Mouse (Mus musculus) liver, adult (tissue): ENCODE data around the gene Iqck.

ENCODE experiments used
- GATA4 ChIP-seq: IDR thresholded peaks from 2 replicates; pipeline ENCODE4 v1.6.1; 2014; ENCODE audit warnings: mild to moderate bottlenecking, low read length; ENCODE audit not compliant: insufficient replicate concordance

The Iqck gene

GRCm38 (mm10) chr7:118895469-118896450 lies 40.2 kb downstream of the Iqck start:
- TF ChIP-seq GATA4: no peak

- no peak for TF ChIP-seq GATA4
Observed at GRCm38 (mm10) chr7:118898063-118898462, 42.5 kb downstream of the Iqck start.

- TF ChIP-seq GATA4: no peak
Observed at GRCm38 (mm10) chr7:118900090-118900489, 44.5 kb downstream of the Iqck start.

GRCm38 (mm10) chr7:118902944-118903343 lies 47.4 kb downstream of the Iqck start:
- no peak for TF ChIP-seq GATA4

- TF ChIP-seq GATA4: no peak
Observed at GRCm38 (mm10) chr7:118903879-118904278, 48.3 kb downstream of the Iqck start.

- TF ChIP-seq GATA4: no peak
Observed at GRCm38 (mm10) chr7:118904530-118904929, 49.0 kb downstream of the Iqck start.

GRCm38 (mm10) chr7:118908961-118909515 lies 53.5 kb downstream of the Iqck start:
- TF ChIP-seq GATA4: no peak

GRCm38 (mm10) chr7:118910464-118910863 lies 54.9 kb downstream of the Iqck start:
- no peak for TF ChIP-seq GATA4

- no peak for TF ChIP-seq GATA4
Observed at GRCm38 (mm10) chr7:118911170-118911569, 55.6 kb downstream of the Iqck start.

- no peak for TF ChIP-seq GATA4
Observed at GRCm38 (mm10) chr7:118911571-118911970, 56.0 kb downstream of the Iqck start.

GRCm38 (mm10) chr7:118912049-118912490 lies 56.5 kb downstream of the Iqck start:
- no peak for TF ChIP-seq GATA4

GRCm38 (mm10) chr7:118914561-118915165 lies 59.1 kb downstream of the Iqck start:
- no peak for TF ChIP-seq GATA4

- no peak for TF ChIP-seq GATA4
Observed at GRCm38 (mm10) chr7:118919261-118920006, 63.9 kb downstream of the Iqck start.

- no peak for TF ChIP-seq GATA4
Observed at GRCm38 (mm10) chr7:118922441-118923202, 67.1 kb downstream of the Iqck start.
